In genomic region chr13:60744736-60745135, GRCm38 (mm10) we compare ENCODE assay signal across 24 mouse cellular contexts. TPM values are rescaled to one million over a fixed set of nuclear protein-coding genes. Genes with fewer than 3 reads are reported as not detected.
"Had no signal": no experiment of that assay in that cellular context is flagged by ENCODE, and none has a peak within 500 bp of the region (broad histone marks: within the 10 kb centered on the region; RNA-seq: fewer than 3 reads in every experiment).

No protein-coding gene starts in this region.

- H3K27ac ChIP-seq: limb, embryonic 12.5 days; limb, embryonic 15.5 days; midbrain, embryonic 12.5 days; neural tube, embryonic 13.5 days had no signal

- H3K9me3 ChIP-seq: limb, embryonic 12.5 days; limb, embryonic 15.5 days; midbrain, embryonic 12.5 days; midbrain, embryonic 15.5 days; neural tube, embryonic 13.5 days had no signal

- H3K9ac ChIP-seq: limb, embryonic 12.5 days; limb, embryonic 15.5 days; midbrain, embryonic 12.5 days; midbrain, embryonic 15.5 days; neural tube, embryonic 13.5 days had no signal

- H3K4me1 ChIP-seq: limb, embryonic 12.5 days had no signal

- H3K27me3 ChIP-seq: limb, embryonic 12.5 days; limb, embryonic 15.5 days; midbrain, embryonic 12.5 days; midbrain, embryonic 15.5 days; neural tube, embryonic 13.5 days had no signal

- H3K4me3 ChIP-seq: limb, embryonic 12.5 days; limb, embryonic 15.5 days; midbrain, embryonic 12.5 days; midbrain, embryonic 15.5 days; myocyte; neural tube, embryonic 13.5 days had no signal

- H3K4me2 ChIP-seq: limb, embryonic 12.5 days; limb, embryonic 15.5 days; midbrain, embryonic 12.5 days; midbrain, embryonic 15.5 days; neural tube, embryonic 13.5 days had no signal

RNA-seq across cellular contexts. Expression of gene BC051665, which starts 41.4 kb away (rescaled TPM):
- total RNA-seq: layer of hippocampus, adult 18-20 months; layer of hippocampus, postnatal 14 days; left cerebral cortex, adult 8-10 months; left cerebral cortex, postnatal 14 days; left cerebral cortex, postnatal 4 days; megakaryocyte progenitor cell, adult 5-6 weeks; megakaryocyte-erythroid progenitor cell, adult 5-6 weeks; monocyte, adult 5-6 weeks; neutrophil, adult 5-6 weeks had no signal
- polyA plus RNA-seq: intestine, embryonic 16.5 days; kidney, embryonic 16.5 days; limb, embryonic 12.5 days; limb, embryonic 15.5 days; lung, adult 2 months; lung, embryonic 16.5 days; midbrain, embryonic 12.5 days; midbrain, embryonic 15.5 days; myocyte; neural tube, embryonic 13.5 days; small intestine, adult 2 months; spleen, adult 2 months; stomach, embryonic 16.5 days; testis, adult 2 months; urinary bladder, adult 2 months had no signal

RNA-seq across cellular contexts. Expression of gene Ctsll3, which starts 57.9 kb away (rescaled TPM):
- total RNA-seq: layer of hippocampus, adult 18-20 months; layer of hippocampus, postnatal 14 days; left cerebral cortex, adult 8-10 months; left cerebral cortex, postnatal 14 days; left cerebral cortex, postnatal 4 days; megakaryocyte progenitor cell, adult 5-6 weeks; megakaryocyte-erythroid progenitor cell, adult 5-6 weeks; monocyte, adult 5-6 weeks; neutrophil, adult 5-6 weeks had no signal
- polyA plus RNA-seq: intestine, embryonic 16.5 days; kidney, embryonic 16.5 days; limb, embryonic 12.5 days; lung, adult 2 months; lung, embryonic 16.5 days; midbrain, embryonic 12.5 days; midbrain, embryonic 15.5 days; myocyte; neural tube, embryonic 13.5 days; small intestine, adult 2 months; spleen, adult 2 months; stomach, embryonic 16.5 days; testis, adult 2 months; urinary bladder, adult 2 months had no signal
